Mouse (Mus musculus) brain, embryonic 18.5 days (tissue): Measurements from ENCODE around the gene Mmp8.
A peak's percentile ranks its signal among the peaks of the same experiment; 100 is the strongest.

Source experiments
- DNase-seq: peaks from one replicate; pipeline ENCODE4 v3.0.0-alpha.2; 2012; ENCODE audit warnings: low read depth, low spot score

Mmp8 gene

GRCm38 (mm10) chr9:7593272-7593812 lies 35.1 kb downstream of the Mmp8 start:
- no peak for DNase-seq

DNA sequence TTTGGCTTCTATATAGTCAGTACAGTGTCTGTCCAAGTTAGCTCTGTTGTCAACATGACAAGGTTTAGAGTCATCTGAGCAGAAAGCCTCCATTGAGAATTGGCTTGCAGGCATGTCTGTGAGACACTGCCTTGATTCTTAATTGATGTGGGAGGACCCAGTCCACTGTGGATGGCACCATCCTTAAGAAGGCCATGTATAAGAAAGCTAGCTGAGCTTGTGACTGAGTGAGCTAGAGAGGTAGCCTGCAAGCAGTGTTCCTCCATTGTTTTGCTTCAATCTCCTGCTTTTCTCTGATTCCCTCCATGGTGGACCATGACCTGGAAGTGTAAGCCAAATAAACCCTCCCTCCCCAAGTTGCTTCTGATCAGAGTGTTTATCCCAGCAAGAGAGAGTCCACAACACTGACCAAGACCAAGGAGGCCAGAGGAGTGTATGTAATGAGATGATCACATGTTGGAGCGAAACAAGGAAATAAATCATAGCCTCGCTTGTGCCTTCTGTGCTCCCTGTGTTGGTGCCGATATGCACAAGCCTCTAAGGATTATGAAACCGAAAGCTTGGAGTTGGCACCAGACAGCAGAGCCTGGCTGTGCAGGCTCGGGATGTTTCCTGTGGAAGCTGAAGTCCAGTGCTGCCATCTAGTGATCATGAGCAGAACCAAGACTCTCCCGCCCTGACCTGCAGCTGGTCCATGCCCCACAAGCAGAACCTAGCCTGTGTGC lies 36.7 kb downstream of the Mmp8 start:
- DNase-seq, result peak; percentile 60

GRCm38 (mm10) chr9:7602982-7603742 lies 44.9 kb downstream of the Mmp8 start:
- DNase-seq, result peak; percentile 32

- DNase-seq, result no peak
These were observed 45.7 kb downstream of the Mmp8 start for GRCm38 (mm10) chr9:7604005-7604404.

- no peak for DNase-seq
These were observed 47.4 kb downstream of the Mmp8 start for GRCm38 (mm10) chr9:7605638-7606037.
